Mouse (Mus musculus): Measurements from ENCODE around the gene Ankle1. TPM values are rescaled to one million over a fixed set of nuclear protein-coding genes. Genes with fewer than 3 reads are reported as not detected.

Ankle1 gene
- polyA plus RNA-seq, 1 experiment: 15.0 TPM

- TF ChIP-seq CTCF (IDR thresholded peaks at IDR 0.05; ENCODE audit: extremely low read depth, insufficient read depth, insufficient read length, insufficient replicate concordance): no peak
- TF ChIP-seq POLR2A (IDR thresholded peaks at IDR 0.05; ENCODE audit: low read depth, low read length): no peak
- DNase-seq (ENCODE audit: low read depth in 1 of 2, low spot score in 2 of 2): no peak
- H3K4me3 ChIP-seq (ENCODE audit: extremely low read depth, insufficient read depth, insufficient read length): no peak overlapping the region
- H3K27me3 ChIP-seq (ENCODE audit: control insufficient read depth, insufficient read depth, low read length): no peaks in the 10 kb centered on the region
- peaks cover 7% of the 10 kb centered on the region for H3K36me3 ChIP-seq (ENCODE audit: control insufficient read depth, insufficient read depth, low read length)
- 91% methylated on average over 20 of the region's 20 CpGs for WGBS
- no peak overlapping the region for H3K27ac ChIP-seq (ENCODE audit: insufficient read depth, low read length)
- H3K4me1 ChIP-seq (ENCODE audit: control insufficient read depth, insufficient read depth, insufficient read length): peaks cover 10% of the 10 kb centered on the region
Observed at GRCm38 (mm10) chr8:71457659-71458270, 52.0 kb downstream of the Ankle1 start.

Other genes with a start within 250 kb of the Ankle1 start
- 47.6 and 50.4 TPM in 2 replicates for gene Myo9b, start 133.3 kb upstream of the Ankle1 start, polyA plus RNA-seq (2012; rRNA removed)
- gene Haus8, start 133.1 kb upstream of the Ankle1 start, polyA plus RNA-seq (2012; rRNA removed): 13.3 and 15.9 TPM in 2 replicates
- 104 and 113 TPM in 2 replicates for gene Use1, start 39.2 kb upstream of the Ankle1 start, polyA plus RNA-seq (2012; rRNA removed)
- gene Ocel1, start 34.7 kb upstream of the Ankle1 start, polyA plus RNA-seq (2012; rRNA removed): 16.8 and 20.6 TPM in 2 replicates
- 59.4 and 88.0 TPM in 2 replicates for gene Nr2f6, start 24.1 kb upstream of the Ankle1 start, polyA plus RNA-seq (2012; rRNA removed)
- gene Ushbp1, start 10.2 kb upstream of the Ankle1 start, polyA plus RNA-seq (2012; rRNA removed): 14.7 and 18.4 TPM in 2 replicates
- gene Babam1, start 9.1 kb upstream of the Ankle1 start, polyA plus RNA-seq (2012; rRNA removed): 104 and 128 TPM in 2 replicates
- 55.1 and 75.0 TPM in 2 replicates for gene Abhd8, start 57.6 kb downstream of the Ankle1 start, polyA plus RNA-seq (2012; rRNA removed)
- gene Mrpl34, start 58.9 kb downstream of the Ankle1 start, polyA plus RNA-seq (2012; rRNA removed): 46.4 and 69.8 TPM in 2 replicates
- gene Dda1, start 63.2 kb downstream of the Ankle1 start, polyA plus RNA-seq (2012; rRNA removed): 67.8 and 83.4 TPM in 2 replicates
- gene Ano8, start 80.0 kb downstream of the Ankle1 start, polyA plus RNA-seq (2012; rRNA removed): 15.1 and 20.2 TPM in 2 replicates
- 26.3 and 33.3 TPM in 2 replicates for gene Gtpbp3, start 82.1 kb downstream of the Ankle1 start, polyA plus RNA-seq (2012; rRNA removed)
- 383 and 496 TPM in 2 replicates for gene Plvap, start 105.7 kb downstream of the Ankle1 start, polyA plus RNA-seq (2012; rRNA removed)
- gene Ccdc194, start 119.7 kb downstream of the Ankle1 start, polyA plus RNA-seq (2012; rRNA removed): 0.08 and 0.11 TPM in 2 replicates
- gene Bst2, start 131.4 kb downstream of the Ankle1 start, polyA plus RNA-seq (2012; rRNA removed): 371 and 457 TPM in 2 replicates
- 89.9 and 119 TPM in 2 replicates for gene Mvb12a, start 136.9 kb downstream of the Ankle1 start, polyA plus RNA-seq (2012; rRNA removed)
- gene Tmem221, start 152.9 kb downstream of the Ankle1 start, polyA plus RNA-seq (2012; rRNA removed): 8.5 and 8.9 TPM in 2 replicates
- gene Nxnl1, start 160.6 kb downstream of the Ankle1 start, polyA plus RNA-seq (2012; rRNA removed): not detected in 2 replicates
- gene Slc27a1, start 162.9 kb downstream of the Ankle1 start, polyA plus RNA-seq (2012; rRNA removed): 38.2 and 47.0 TPM in 2 replicates
- 171 and 224 TPM in 2 replicates for gene Pgls, start 186.2 kb downstream of the Ankle1 start, polyA plus RNA-seq (2012; rRNA removed)
- gene Fam129c, start 191.6 kb downstream of the Ankle1 start, polyA plus RNA-seq (2012; rRNA removed): 115 and 173 TPM in 2 replicates
- gene Colgalt1, start 205.0 kb downstream of the Ankle1 start, polyA plus RNA-seq (2012; rRNA removed): 159 and 216 TPM in 2 replicates

Measured in spleen, adult 2 months (tissue).